Mouse (Mus musculus) intestine, postnatal 0 days (tissue): ENCODE data around the gene Notch2. TPM values are rescaled to one million over a fixed set of nuclear protein-coding genes. Genes with fewer than 3 reads are reported as not detected.

ENCODE experiments used
- ATAC-seq: fragments of 200-750 bp; cut with Nextera tagmentation; 2 replicates; pipeline ENCODE4 v1.8.0; 2017; ENCODE audit warnings: mild to moderate bottlenecking, moderate TSS enrichment, moderate library complexity
- H3K27ac ChIP-seq: fragments of 300-500 bp; sonication (generic); 2 replicates; pipeline ENCODE4 v1.5.1; 2014; ENCODE audit warnings: mild to moderate bottlenecking, low read depth, low read length, moderate library complexity
- H3K27me3 ChIP-seq: fragments of 300-500 bp; sonication (generic); replicated peaks from 2 replicates; pipeline ENCODE4 v1.6.1; 2014; ENCODE audit warnings: low read length, mixed read lengths; ENCODE audit not compliant: control insufficient read depth, insufficient read depth
- H3K36me3 ChIP-seq: fragments of 300-500 bp; sonication (generic); 2 replicates; pipeline ENCODE4 v1.6.1; 2014; ENCODE audit warnings: mild to moderate bottlenecking, moderate library complexity; ENCODE audit not compliant: control insufficient read depth, insufficient read depth
- H3K4me1 ChIP-seq: fragments of 300-500 bp; sonication (generic); replicated peaks from 2 replicates; pipeline ENCODE4 v1.6.1; 2014; ENCODE audit warnings: antibody characterized with exemption, low read length, mixed read lengths; ENCODE audit not compliant: control insufficient read depth, insufficient read depth
- H3K4me2 ChIP-seq: fragments of 300-500 bp; sonication (generic); replicated peaks from 2 replicates; pipeline ENCODE4 v1.6.1; 2014; ENCODE audit warnings: low read depth, mild to moderate bottlenecking, moderate library complexity
- H3K4me3 ChIP-seq: fragments of 300-500 bp; sonication (generic); 2 replicates; pipeline ENCODE4 v1.5.1; 2014; ENCODE audit warnings: low read depth, low read length
- H3K9ac ChIP-seq: fragments of 300-500 bp; sonication (generic); 2 replicates; pipeline ENCODE4 v1.6.1; 2014; ENCODE audit warnings: mild to moderate bottlenecking, low read depth, low read length
- H3K9me3 ChIP-seq: fragments of 300-500 bp; sonication (generic); 2 replicates; pipeline ENCODE4 v1.6.1; 2016; ENCODE audit warnings: mixed run types; ENCODE audit not compliant: control insufficient read depth
- CTCF ChIP-seq: sonication (generic); IDR thresholded peaks from 2 replicates; pipeline ENCODE4 v1.5.1; 2016; ENCODE audit warnings: low read depth, mild to moderate bottlenecking, control low read depth, antibody characterized with exemption, moderate library complexity
- WGBS: fragments of 180-500 bp; shearing (Covaris S2); extraction: QIAGEN DNeasy Blood & Tissue Kit; methylation state at CpG from one replicate; pipeline ENCODE4 v1.1.7; 2014; 5-methylcytosine and 5-hydroxymethylcytosine counted together
- polyA plus RNA-seq: library from polyadenylated mRNA; unstranded; fragments of >200 nt; fragmentation: Nextera tagmentation; extraction: Ambion mirVana; gene quantifications from 2 replicates; pipeline ENCODE4 v1.2.1, GENCODE M21; 2015

The Notch2 gene
- polyA plus RNA-seq, 1 experiment from 2014 or later = 4.9 TPM

DNA sequence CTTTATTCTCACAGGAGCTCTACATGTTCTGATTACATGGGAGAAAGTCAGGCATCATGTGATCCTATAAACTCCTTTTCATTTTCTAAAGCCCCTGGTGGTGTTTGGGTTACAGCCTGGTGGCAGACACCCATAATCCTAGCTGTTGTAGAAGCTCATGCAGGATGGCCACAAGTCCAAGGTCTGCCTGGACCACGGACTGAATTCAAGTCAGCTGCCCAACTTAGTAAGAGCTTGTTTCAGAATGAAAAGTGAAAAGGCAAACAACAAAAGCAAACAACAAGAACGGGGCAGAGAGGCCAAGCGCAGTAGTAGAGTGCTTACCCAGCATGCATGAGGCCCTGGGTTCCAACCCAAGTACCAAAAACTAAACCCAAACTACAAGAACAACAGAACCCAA lies 95.5 kb downstream of the Notch2 start:
- H3K9me3 ChIP-seq = no peaks in the 10 kb centered on the region
- ATAC-seq = no peak
- H3K27ac ChIP-seq = no peak overlapping the region
- WGBS = 59% methylated on average over 3 of the region's 3 CpGs
- H3K36me3 ChIP-seq = peaks cover 47% of the 10 kb centered on the region
- no peaks in the 10 kb centered on the region for H3K4me1 ChIP-seq
- TF ChIP-seq CTCF = no peak
- H3K4me2 ChIP-seq = no peak overlapping the region
- H3K27me3 ChIP-seq = no peaks in the 10 kb centered on the region
- no peak overlapping the region for H3K9ac ChIP-seq
- H3K4me3 ChIP-seq = no peak overlapping the region

DNA sequence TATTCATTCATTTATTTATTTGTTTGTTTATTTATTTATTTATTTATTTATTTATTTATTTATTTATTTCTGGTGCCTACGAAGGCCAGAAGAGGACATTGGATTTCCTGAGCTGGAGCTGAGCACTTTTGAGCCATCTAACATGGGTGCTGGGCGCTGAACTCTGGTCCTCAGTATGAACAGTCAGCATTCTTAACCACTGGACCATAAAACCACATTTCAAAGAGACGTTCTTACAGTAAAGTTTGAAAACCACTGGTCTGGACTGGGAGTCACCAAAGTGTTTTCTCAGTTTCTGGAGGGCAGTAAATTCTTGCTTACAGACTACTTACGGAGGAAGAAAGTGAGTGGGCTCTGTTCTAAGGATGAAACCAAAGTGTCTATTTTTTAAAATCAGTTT lies 97.3 kb downstream of the Notch2 start:
- ATAC-seq = no peak
- 85% methylated on average over 4 of the region's 4 CpGs for WGBS
- H3K36me3 ChIP-seq = peaks cover 45% of the 10 kb centered on the region

GRCm38 (mm10) chr3:98118252-98118651 lies 104.9 kb downstream of the Notch2 start:
- Histone ChIP-seq H3K9ac (no peak overlapping the region), H3K4me1 (no peaks in the 10 kb centered on the region), H3K4me3 (no peak overlapping the region), H3K4me2 (no peak overlapping the region), H3K27ac (no peak overlapping the region), H3K27me3 (no peaks in the 10 kb centered on the region), H3K36me3 (peaks cover 53% of the 10 kb centered on the region), H3K9me3 (no peaks in the 10 kb centered on the region)
- 90% methylated on average over 3 of the region's 3 CpGs for WGBS
- no peak for ATAC-seq
- no peak for TF ChIP-seq CTCF

More for the DNA sequence above, 97.3 kb downstream of the Notch2 start:
- Histone ChIP-seq H3K4me3 (no peak overlapping the region), H3K27me3 (no peaks in the 10 kb centered on the region), H3K9me3 (no peaks in the 10 kb centered on the region), H3K4me2 (no peak overlapping the region), H3K9ac (no peak overlapping the region), H3K27ac (no peak overlapping the region), H3K4me1 (no peaks in the 10 kb centered on the region)
- TF ChIP-seq CTCF = no peak

DNA sequence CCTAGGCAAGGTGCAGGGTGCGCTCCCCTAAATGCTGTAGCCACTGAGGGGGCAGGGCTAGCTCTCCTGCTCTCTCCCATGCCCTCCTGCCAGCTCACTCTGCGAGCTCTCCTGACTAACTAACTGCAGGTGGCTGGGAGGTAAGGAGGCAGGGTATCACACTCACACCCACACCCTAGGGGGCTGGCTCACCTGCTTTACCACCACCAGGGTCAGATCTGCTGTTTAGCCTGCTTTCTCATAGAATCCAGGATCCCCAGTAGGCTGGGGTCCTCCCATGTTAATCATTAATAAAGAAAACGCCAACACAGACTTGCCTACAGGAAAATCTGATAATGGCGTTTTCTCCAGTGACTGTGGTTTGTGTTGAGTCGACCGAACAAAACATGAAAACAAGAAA lies 106.0 kb downstream of the Notch2 start:
- H3K9ac ChIP-seq = no peak overlapping the region
- no peak for ATAC-seq
- no peak overlapping the region for H3K4me2 ChIP-seq
- no peak for TF ChIP-seq CTCF
- peaks cover 64% of the 10 kb centered on the region for H3K36me3 ChIP-seq
- H3K27me3 ChIP-seq = no peaks in the 10 kb centered on the region
- no peak overlapping the region for H3K4me3 ChIP-seq
- no peaks in the 10 kb centered on the region for H3K4me1 ChIP-seq
- H3K9me3 ChIP-seq = no peaks in the 10 kb centered on the region
- WGBS = 45% methylated on average over 6 of the region's 6 CpGs
- no peak overlapping the region for H3K27ac ChIP-seq

DNA sequence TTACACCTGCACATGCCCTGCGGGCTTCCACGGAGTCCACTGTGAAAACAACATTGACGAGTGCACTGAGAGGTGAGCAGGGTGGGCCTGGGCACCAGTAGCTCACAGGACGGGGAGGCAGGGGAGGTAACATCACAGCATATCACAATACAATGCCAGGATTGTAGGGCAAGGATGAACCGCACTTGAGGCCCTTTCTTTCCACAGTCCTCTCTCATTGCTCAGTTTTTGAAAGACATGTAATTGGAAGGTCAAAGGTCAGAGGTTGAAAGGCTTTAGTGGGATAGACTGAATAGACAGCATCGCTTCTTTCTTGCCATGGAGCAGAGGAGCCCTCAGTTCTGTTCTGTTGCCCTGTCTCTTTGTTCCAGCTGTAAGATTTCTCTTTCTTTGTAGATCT lies 107.6 kb downstream of the Notch2 start:
- Histone ChIP-seq H3K36me3 (peaks cover 67% of the 10 kb centered on the region), H3K4me3 (no peak overlapping the region), H3K27ac (no peak overlapping the region), H3K9ac (no peak overlapping the region), H3K4me1 (no peaks in the 10 kb centered on the region), H3K4me2 (no peak overlapping the region), H3K27me3 (no peaks in the 10 kb centered on the region), H3K9me3 (no peaks in the 10 kb centered on the region)
- no peak for ATAC-seq
- no peak for TF ChIP-seq CTCF
- 67% methylated on average over 6 of the region's 6 CpGs for WGBS

DNA sequence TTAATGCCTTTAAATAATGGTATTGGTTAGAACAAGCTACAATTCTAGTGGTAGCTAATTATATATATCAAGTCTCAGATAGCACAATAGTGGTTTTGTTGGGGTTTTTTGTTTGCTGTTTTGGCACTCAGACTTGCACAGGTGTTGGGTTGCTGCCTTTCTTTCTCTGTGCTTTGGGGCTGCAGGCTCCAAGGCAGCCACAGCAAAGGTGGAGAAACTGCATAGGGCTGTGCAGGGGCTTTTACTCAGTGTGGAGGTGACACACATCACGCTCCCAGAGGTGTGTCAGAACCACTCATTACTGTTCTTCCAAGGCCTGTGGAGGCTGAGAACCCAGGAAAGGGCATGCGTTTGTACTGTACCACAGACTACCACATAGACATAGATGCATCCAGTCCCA lies 114.4 kb downstream of the Notch2 start:
- no peak for TF ChIP-seq CTCF
- Histone ChIP-seq H3K4me2 (no peak overlapping the region), H3K4me1 (no peaks in the 10 kb centered on the region), H3K4me3 (no peak overlapping the region), H3K27ac (no peak overlapping the region), H3K36me3 (peaks cover 53% of the 10 kb centered on the region), H3K27me3 (no peaks in the 10 kb centered on the region), H3K9me3 (no peaks in the 10 kb centered on the region), H3K9ac (no peak overlapping the region)
- no peak for ATAC-seq
- 96% methylated on average over 2 of the region's 2 CpGs for WGBS

GRCm38 (mm10) chr3:98128716-98129115 lies 115.4 kb downstream of the Notch2 start:
- ATAC-seq = no peak
- H3K36me3 ChIP-seq = peaks cover 51% of the 10 kb centered on the region
- H3K27me3 ChIP-seq = no peaks in the 10 kb centered on the region
- no peaks in the 10 kb centered on the region for H3K4me1 ChIP-seq
- no peak for TF ChIP-seq CTCF
- H3K4me2 ChIP-seq = no peak overlapping the region
- 57% methylated on average over 5 of the region's 5 CpGs for WGBS
- no peak overlapping the region for H3K27ac ChIP-seq
- H3K9ac ChIP-seq = no peak overlapping the region
- no peaks in the 10 kb centered on the region for H3K9me3 ChIP-seq
- H3K4me3 ChIP-seq = no peak overlapping the region
